Mouse (Mus musculus): ENCODE data around the gene Cep72.
"Not testable (repeated sequence)": the region's sequence is repeated elsewhere in the genome, so short reads cannot be mapped to it uniquely, and the experiment has no call there.

Cep72 gene

GRCm38 (mm10) chr13:74031133-74031532 is 31.0 kb downstream of the Cep72 start:
- no peak for DNase-seq (ENCODE audit: extremely low spot score, low spot score)

GRCm38 (mm10) chr13:74030691-74031090 is 31.4 kb downstream of the Cep72 start:
- no peak for DNase-seq (ENCODE audit: extremely low spot score, low spot score)

- no peak for DNase-seq (ENCODE audit: extremely low spot score, low spot score)
Measured at GRCm38 (mm10) chr13:74029013-74029412, 33.1 kb downstream of the Cep72 start.

GRCm38 (mm10) chr13:74028116-74028515 is 34.0 kb downstream of the Cep72 start:
- DNase-seq (ENCODE audit: extremely low spot score, low spot score) = no peak

GRCm38 (mm10) chr13:74026215-74026614 is 35.9 kb downstream of the Cep72 start:
- peak; percentile 22 for DNase-seq (ENCODE audit: extremely low spot score, low spot score)

- DNase-seq (ENCODE audit: extremely low spot score, low spot score) = no peak
Measured at GRCm38 (mm10) chr13:74025151-74026081, 36.7 kb downstream of the Cep72 start.

GRCm38 (mm10) chr13:74019006-74019405 is 43.1 kb downstream of the Cep72 start:
- DNase-seq (ENCODE audit: extremely low spot score, low spot score) = not testable (repeated sequence)

GRCm38 (mm10) chr13:74017426-74017825 is 44.7 kb downstream of the Cep72 start:
- DNase-seq (ENCODE audit: extremely low spot score, low spot score) = no peak

GRCm38 (mm10) chr13:74015908-74016307 is 46.2 kb downstream of the Cep72 start:
- no peak for DNase-seq (ENCODE audit: extremely low spot score, low spot score)

GRCm38 (mm10) chr13:74010678-74011077 is 51.4 kb downstream of the Cep72 start:
- DNase-seq (ENCODE audit: extremely low spot score, low spot score) = no peak

- peak; percentile 76 for DNase-seq (ENCODE audit: extremely low spot score, low spot score)
Measured at GRCm38 (mm10) chr13:74009791-74010614, 52.1 kb downstream of the Cep72 start.

GRCm38 (mm10) chr13:74008948-74009718 is 53.0 kb downstream of the Cep72 start, which contains the start of gene Tppp:
TSS of gene Tppp (plus strand) at chr13:74009407.
- peak; percentile 84 for DNase-seq (ENCODE audit: extremely low spot score, low spot score)

GRCm38 (mm10) chr13:74008216-74008615 is 53.9 kb downstream of the Cep72 start:
- not testable (repeated sequence) for DNase-seq (ENCODE audit: extremely low spot score, low spot score)

GRCm38 (mm10) chr13:74006881-74007280 is 55.2 kb downstream of the Cep72 start:
- not testable (repeated sequence) for DNase-seq (ENCODE audit: extremely low spot score, low spot score)

GRCm38 (mm10) chr13:74001492-74001891 is 60.6 kb downstream of the Cep72 start:
- DNase-seq (ENCODE audit: extremely low spot score, low spot score) = no peak

- DNase-seq (ENCODE audit: extremely low spot score, low spot score) = no peak
Measured at GRCm38 (mm10) chr13:74000961-74001360, 61.1 kb downstream of the Cep72 start.

- no peak for DNase-seq (ENCODE audit: extremely low spot score, low spot score)
Measured at GRCm38 (mm10) chr13:74000519-74000918, 61.6 kb downstream of the Cep72 start.

GRCm38 (mm10) chr13:73996456-73996855 is 65.6 kb downstream of the Cep72 start:
- no peak for DNase-seq (ENCODE audit: extremely low spot score, low spot score)

- no peak for DNase-seq (ENCODE audit: extremely low spot score, low spot score)
Measured at GRCm38 (mm10) chr13:73991267-73991666, 70.8 kb downstream of the Cep72 start.

GRCm38 (mm10) chr13:73990761-73991160 is 71.3 kb downstream of the Cep72 start:
- DNase-seq (ENCODE audit: extremely low spot score, low spot score) = no peak

- no peak for DNase-seq (ENCODE audit: extremely low spot score, low spot score)
Measured at GRCm38 (mm10) chr13:73990325-73990724, 71.8 kb downstream of the Cep72 start.

Measured in neural tube, embryonic 10.5 days (tissue).